Mouse (Mus musculus) E14TG2a.4 (cell line): ENCODE results near the gene Bcar1.

Experiments
- CTCF ChIP-seq: conservative IDR thresholded peaks from 2 replicates; pipeline ENCODE4 v1.5.1; 2014; ENCODE audit warnings: low read length
- NANOG ChIP-seq: IDR thresholded peaks from 2 replicates; pipeline ENCODE4 v1.6.1; 2014; ENCODE audit warnings: borderline replicate concordance, low read length, mixed read lengths
- POU5F1 ChIP-seq: IDR thresholded peaks from 2 replicates; pipeline ENCODE4 v1.6.1; 2014; ENCODE audit warnings: low read length, borderline replicate concordance

- TF ChIP-seq CTCF (no peak), POU5F1 (no peak), NANOG (no peak)
Observed at GRCm38 (mm10) chr8:111682521-111682920, 61.1 kb downstream of the Bcar1 start.
